In the genomic region with DNA sequence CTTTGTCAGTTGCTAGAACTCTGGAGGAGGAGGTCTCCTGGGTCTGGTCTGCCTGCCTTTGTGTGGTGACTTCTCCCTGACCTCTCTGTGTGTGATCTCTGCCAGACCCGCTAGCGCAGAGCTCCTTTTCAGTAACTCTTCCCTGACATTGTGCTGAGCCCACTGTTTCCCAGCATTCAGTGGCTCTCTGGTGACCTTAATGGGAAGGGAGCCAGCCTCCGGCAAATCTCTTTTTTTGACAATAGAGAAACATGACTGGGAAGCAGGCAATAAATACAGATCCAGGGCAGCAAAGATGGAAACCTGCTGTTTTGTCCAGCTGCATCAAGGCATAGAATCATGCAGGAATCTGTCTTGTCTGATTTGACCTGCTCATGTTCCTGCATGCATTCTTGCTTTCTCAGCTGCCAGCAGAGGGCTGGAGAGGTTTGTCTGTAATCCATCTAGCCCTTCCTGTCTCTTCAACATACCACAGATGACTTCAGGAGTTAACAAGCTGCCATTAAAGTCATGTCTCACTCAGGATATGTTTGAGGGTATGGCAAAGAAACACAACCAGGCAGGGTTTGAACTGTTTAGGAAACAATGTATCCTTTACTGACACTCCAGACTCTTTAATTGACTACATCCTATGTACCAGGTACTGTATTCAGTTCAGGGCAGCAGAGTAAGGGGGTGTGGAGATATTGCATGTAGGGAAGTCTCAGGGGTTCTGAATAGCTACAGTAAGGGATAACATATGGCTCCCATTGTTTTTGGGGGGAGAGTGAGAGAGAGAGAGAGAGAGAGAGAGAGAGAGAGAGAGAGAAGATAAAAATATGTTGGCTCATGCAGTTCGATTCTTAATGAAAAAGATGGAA, we compare ENCODE assay signal across 8 mouse cellular contexts.
A peak's percentile ranks its signal among the peaks of the same experiment; 100 is the strongest.
DNase-seq lines count a peak whose midpoint lies in the region; ATAC-seq lines count a peak whose summit lies in the region.

No protein-coding gene starts in this region.

- DNase-seq in adrenal gland, postnatal 10 days: peak; percentile 45
- no peak for DNase-seq in adrenal gland, adult 18-20 months (ENCODE audit: low spot score in 2 of 2)
- peak; percentile 78 for DNase-seq in embryo, embryonic 11 days
- peak; percentile 74 for DNase-seq in midbrain, embryonic 14.5 days
- no peak for DNase-seq in frontal cortex, postnatal 36 days (ENCODE audit: low spot score in 2 of 2)
- no peak for DNase-seq in right cerebral cortex, adult 18-20 months

- ATAC-seq in heart, embryonic 13.5 days (ENCODE audit: extremely low read depth, insufficient number of reproducible peaks, low FRiP score, low TSS enrichment): no peak
- ATAC-seq in kidney, embryonic 14.5 days (ENCODE audit: low FRiP score, low TSS enrichment): peak; percentile 90
- ATAC-seq in midbrain, embryonic 14.5 days (ENCODE audit: low FRiP score, low TSS enrichment): no peak

- H3K27me3 ChIP-seq in heart, embryonic 13.5 days (replicated peaks): no peaks in the 10 kb centered on the region
- H3K27me3 ChIP-seq in kidney, embryonic 14.5 days (ENCODE audit: control insufficient read depth, insufficient read depth, low read length): no peaks in the 10 kb centered on the region
- H3K27me3 ChIP-seq in midbrain, embryonic 14.5 days (ENCODE audit: control insufficient read depth, insufficient read depth, low read length): no peaks in the 10 kb centered on the region

- H3K27ac ChIP-seq in heart, embryonic 13.5 days (replicated peaks): peak overlapping the region; percentile 74
- peak overlapping the region; percentile 84 for H3K27ac ChIP-seq in kidney, embryonic 14.5 days (ENCODE audit: low read depth, low read length)
- H3K27ac ChIP-seq in midbrain, embryonic 14.5 days (replicated peaks; ENCODE audit: low read depth, low read length): peak overlapping the region; percentile 69

- H3K9ac ChIP-seq in heart, embryonic 13.5 days: no peak overlapping the region
- no peak overlapping the region for H3K9ac ChIP-seq in kidney, embryonic 14.5 days (ENCODE audit: low read depth, low read length)
- H3K9ac ChIP-seq in midbrain, embryonic 14.5 days (replicated peaks; ENCODE audit: low read length): no peak overlapping the region

- no peak overlapping the region for H3K4me3 ChIP-seq in heart, embryonic 13.5 days
- H3K4me3 ChIP-seq in kidney, embryonic 14.5 days (ENCODE audit: low read length): no peak overlapping the region
- no peak overlapping the region for H3K4me3 ChIP-seq in midbrain, embryonic 14.5 days (replicated peaks; ENCODE audit: low read depth, low read length)

- peaks cover 37% of the 10 kb centered on the region for H3K4me1 ChIP-seq in heart, embryonic 13.5 days
- H3K4me1 ChIP-seq in kidney, embryonic 14.5 days (ENCODE audit: control insufficient read depth, insufficient read depth, low read length): peaks cover 25% of the 10 kb centered on the region
- H3K4me1 ChIP-seq in midbrain, embryonic 14.5 days (ENCODE audit: control insufficient read depth, insufficient read depth, low read length): peaks cover 14% of the 10 kb centered on the region

- no peaks in the 10 kb centered on the region for H3K9me3 ChIP-seq in heart, embryonic 13.5 days
- H3K9me3 ChIP-seq in kidney, embryonic 14.5 days (ENCODE audit: control insufficient read depth, low read length): no peaks in the 10 kb centered on the region
- no peaks in the 10 kb centered on the region for H3K9me3 ChIP-seq in midbrain, embryonic 14.5 days (ENCODE audit: control insufficient read depth, low read length)

- 23% methylated on average over 4 of the region's 4 CpGs for WGBS in heart, embryonic 13.5 days
- WGBS in kidney, embryonic 14.5 days: 13% methylated on average over 4 of the region's 4 CpGs
- WGBS in midbrain, embryonic 14.5 days: 16% methylated on average over 4 of the region's 4 CpGs

- H3K4me2 ChIP-seq in heart, embryonic 13.5 days: peak overlapping the region; percentile 18; the same call in 1 of the 2 replicates
- no peak overlapping the region for H3K4me2 ChIP-seq in kidney, embryonic 14.5 days (replicated peaks; ENCODE audit: low read depth, low read length)
- no peak overlapping the region for H3K4me2 ChIP-seq in midbrain, embryonic 14.5 days (ENCODE audit: low read length)

- H3K36me3 ChIP-seq in heart, embryonic 13.5 days: no peaks in the 10 kb centered on the region
- H3K36me3 ChIP-seq in kidney, embryonic 14.5 days (ENCODE audit: control insufficient read depth, insufficient read depth, low read length): no peaks in the 10 kb centered on the region
- H3K36me3 ChIP-seq in midbrain, embryonic 14.5 days (ENCODE audit: control insufficient read depth, insufficient read depth, low read length): no peaks in the 10 kb centered on the region

Comparison
In these comparisons a context has a peak if more than half of its experiments do, and no peak if none do; other contexts are left out.
1. DNase-seq: peak in adrenal gland, postnatal 10 days (single experiment), embryo, embryonic 11 days (single experiment) and midbrain, embryonic 14.5 days (single experiment); none in adrenal gland, adult 18-20 months (0 of 2), frontal cortex, postnatal 36 days (0 of 2) and right cerebral cortex, adult 18-20 months (single experiment).
2. Peak in every context shown above with its lines, with median percentiles within 50 percentile points of each other: H3K27ac ChIP-seq.